Mouse (Mus musculus): ENCODE measurements around the gene Ndufa1. TPM values are rescaled to one million over a fixed set of nuclear protein-coding genes. Genes with fewer than 3 reads are reported as not detected.
"Not testable (repeated sequence)": the region's sequence is repeated elsewhere in the genome, so short reads cannot be mapped to it uniquely, and the experiment has no call there.

Gene Ndufa1
- polyA plus RNA-seq, 1 experiment from 2014 or later = 213 TPM

DNA sequence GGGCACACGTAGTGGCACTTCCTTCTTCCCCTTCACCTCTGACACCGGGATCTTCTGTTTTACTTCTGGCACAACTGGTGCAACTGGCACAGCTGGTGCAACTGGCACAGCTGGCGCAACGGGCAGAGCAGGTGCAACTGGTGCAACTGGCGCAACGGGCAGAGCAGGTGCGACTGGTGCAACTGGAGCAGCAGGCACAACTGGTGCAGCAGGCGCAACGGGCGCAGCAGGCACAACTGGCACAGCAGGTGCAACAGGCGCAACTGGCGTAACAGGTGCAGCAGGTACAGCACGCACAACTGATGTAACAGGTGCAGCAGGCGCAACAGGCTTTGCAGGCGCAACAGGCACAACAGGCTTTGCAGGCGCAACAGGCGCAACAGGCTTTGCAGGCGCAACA, 27.8 kb downstream of the Ndufa1 start:
- H3K4me2 ChIP-seq (ENCODE audit: low read depth, low read length) = no peak overlapping the region
- ATAC-seq (ENCODE audit: low read depth) = no peak
- H3K4me3 ChIP-seq (ENCODE audit: low read depth, low read length) = no peak overlapping the region
- no peak overlapping the region for H3K9ac ChIP-seq (ENCODE audit: low read depth, low read length)
- no peaks in the 10 kb centered on the region for H3K4me1 ChIP-seq (ENCODE audit: control insufficient read depth, low read depth, low read length)
- H3K36me3 ChIP-seq (ENCODE audit: control insufficient read depth, insufficient read depth) = no peaks in the 10 kb centered on the region
- H3K27me3 ChIP-seq (ENCODE audit: control insufficient read depth, insufficient read depth, low read depth, low read length) = no peaks in the 10 kb centered on the region
- 78% methylated on average over 18 of the region's 18 CpGs for WGBS (ENCODE audit: insufficient replicate concordance)
- H3K9me3 ChIP-seq (replicated peaks; ENCODE audit: control insufficient read depth, low read length) = no peaks in the 10 kb centered on the region
- no peak overlapping the region for H3K27ac ChIP-seq (ENCODE audit: low read length)

DNA sequence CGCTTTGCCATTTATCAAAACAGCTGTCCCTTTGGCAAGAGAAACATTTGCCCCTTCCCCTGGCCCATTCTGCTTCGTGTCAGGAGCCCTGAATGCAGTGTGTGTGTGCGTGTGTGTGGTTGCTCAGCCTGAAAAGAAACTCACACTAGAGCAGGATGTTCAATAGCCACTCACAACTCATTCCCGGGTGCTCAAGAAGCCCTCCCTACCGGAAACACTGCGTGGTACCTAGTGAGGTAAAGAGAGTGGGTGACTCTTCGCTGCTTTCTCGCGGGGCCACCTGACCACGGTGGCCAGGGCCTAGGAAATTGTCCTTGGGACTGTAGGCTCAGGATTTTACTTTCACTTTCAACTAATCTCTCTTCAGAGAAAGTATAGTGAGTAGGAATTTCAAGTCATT, 29.8 kb downstream of the Ndufa1 start:
- WGBS (ENCODE audit: insufficient replicate concordance) = 58% methylated on average over 10 of the region's 10 CpGs

DNA sequence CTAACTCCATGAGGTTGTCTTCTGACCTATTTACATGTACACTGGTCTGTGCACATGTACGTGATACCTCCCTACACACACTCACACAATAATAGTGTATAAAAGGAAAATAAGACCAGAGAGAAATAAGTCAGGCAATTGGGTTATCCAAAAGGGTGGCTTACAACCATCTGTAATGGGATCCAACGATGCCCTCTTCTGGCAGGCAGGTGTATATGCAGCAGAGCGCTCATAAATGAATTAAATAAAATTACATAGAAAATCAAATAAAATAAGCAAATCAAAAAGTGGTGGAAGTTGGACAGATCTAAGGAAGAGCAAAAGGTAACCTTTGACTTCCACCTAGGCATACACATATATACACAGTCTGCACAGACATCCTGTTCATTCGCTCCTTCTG, 33.1 kb downstream of the Ndufa1 start:
- H3K4me2 ChIP-seq (ENCODE audit: low read depth, low read length) = no peak overlapping the region
- H3K36me3 ChIP-seq (ENCODE audit: control insufficient read depth, insufficient read depth) = no peaks in the 10 kb centered on the region; the same call in 1 of the 2 replicates
- no peak for ATAC-seq (ENCODE audit: low read depth)
- no peaks in the 10 kb centered on the region for H3K27me3 ChIP-seq (ENCODE audit: control insufficient read depth, insufficient read depth, low read depth, low read length)
- H3K4me3 ChIP-seq (ENCODE audit: low read depth, low read length) = no peak overlapping the region
- H3K9me3 ChIP-seq (replicated peaks; ENCODE audit: control insufficient read depth, low read length) = no peaks in the 10 kb centered on the region
- H3K27ac ChIP-seq (ENCODE audit: low read length) = no peak overlapping the region
- H3K9ac ChIP-seq (ENCODE audit: low read depth, low read length) = no peak overlapping the region
- H3K4me1 ChIP-seq (ENCODE audit: control insufficient read depth, low read depth, low read length) = no peaks in the 10 kb centered on the region
- 52% methylated on average over 4 of the region's 4 CpGs for WGBS (ENCODE audit: insufficient replicate concordance)

More for the DNA sequence above, 29.8 kb downstream of the Ndufa1 start:
- Histone ChIP-seq H3K4me2 (ENCODE audit: low read depth, low read length) (peak overlapping the region; percentile 17; the same call in 1 of the 2 replicates), H3K9me3 (replicated peaks; ENCODE audit: control insufficient read depth, low read length) (no peaks in the 10 kb centered on the region), H3K27ac (ENCODE audit: low read length) (no peak overlapping the region), H3K36me3 (ENCODE audit: control insufficient read depth, insufficient read depth) (no peaks in the 10 kb centered on the region), H3K27me3 (ENCODE audit: control insufficient read depth, insufficient read depth, low read depth, low read length) (no peaks in the 10 kb centered on the region), H3K4me1 (ENCODE audit: control insufficient read depth, low read depth, low read length) (no peaks in the 10 kb centered on the region), H3K4me3 (ENCODE audit: low read depth, low read length) (no peak overlapping the region), H3K9ac (ENCODE audit: low read depth, low read length) (no peak overlapping the region)
- ATAC-seq (ENCODE audit: low read depth) = no peak

DNA sequence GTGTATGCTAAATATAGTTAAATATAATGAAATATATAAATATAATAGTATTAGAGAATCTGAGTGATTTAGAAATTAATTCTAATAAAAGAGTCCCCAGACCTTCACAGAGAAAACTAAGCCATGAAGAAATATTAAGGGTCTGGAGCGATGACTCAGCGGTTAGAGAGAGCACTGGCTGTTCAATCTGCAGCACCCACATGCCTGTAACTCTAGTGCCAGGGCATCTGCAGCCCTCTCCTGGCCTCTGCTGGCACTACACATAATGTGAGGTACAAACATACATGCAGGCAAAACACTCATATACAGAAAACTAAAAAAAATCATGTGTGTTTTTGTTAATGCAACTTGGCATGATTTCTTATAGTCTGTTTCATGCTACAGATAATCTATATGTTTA, 46.0 kb downstream of the Ndufa1 start:
- Histone ChIP-seq H3K9me3 (replicated peaks; ENCODE audit: control insufficient read depth, low read length) (no peaks in the 10 kb centered on the region), H3K4me1 (ENCODE audit: control insufficient read depth, low read depth, low read length) (no peaks in the 10 kb centered on the region), H3K4me3 (ENCODE audit: low read depth, low read length) (no peak overlapping the region), H3K9ac (ENCODE audit: low read depth, low read length) (no peak overlapping the region), H3K36me3 (ENCODE audit: control insufficient read depth, insufficient read depth) (peaks cover 3% of the 10 kb centered on the region), H3K27ac (ENCODE audit: low read length) (no peak overlapping the region), H3K27me3 (ENCODE audit: control insufficient read depth, insufficient read depth, low read depth, low read length) (no peaks in the 10 kb centered on the region), H3K4me2 (ENCODE audit: low read depth, low read length) (no peak overlapping the region)
- ATAC-seq (ENCODE audit: low read depth) = no peak
- WGBS (ENCODE audit: insufficient replicate concordance) = 86% methylated on average over 2 of the region's 2 CpGs

DNA sequence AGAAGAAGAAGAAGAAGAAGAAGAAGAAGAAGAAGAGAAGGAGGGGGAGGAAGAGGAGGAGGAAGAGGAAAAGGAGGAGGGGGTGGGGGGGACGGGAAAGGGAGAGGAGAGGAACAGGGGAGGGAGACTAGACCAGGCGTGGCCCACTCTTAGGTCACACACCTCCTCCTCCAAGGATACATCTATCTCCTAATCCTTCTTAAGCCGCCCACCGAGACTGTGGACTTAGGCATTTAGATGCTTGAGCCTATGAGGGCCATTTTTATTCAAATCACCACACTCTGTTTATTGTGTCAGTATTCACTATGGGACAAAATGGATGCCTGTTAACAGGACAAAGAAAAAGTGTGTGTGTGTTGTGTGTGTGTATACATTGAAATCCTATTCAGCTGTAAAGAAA, 46.5 kb downstream of the Ndufa1 start:
- H3K4me3 ChIP-seq (ENCODE audit: low read depth, low read length); H3K9ac ChIP-seq (ENCODE audit: low read depth, low read length); H3K9me3 ChIP-seq (replicated peaks; ENCODE audit: control insufficient read depth, low read length); H3K4me2 ChIP-seq (ENCODE audit: low read depth, low read length); H3K27me3 ChIP-seq (ENCODE audit: control insufficient read depth, insufficient read depth, low read depth, low read length); H3K36me3 ChIP-seq (ENCODE audit: control insufficient read depth, insufficient read depth); H3K27ac ChIP-seq (ENCODE audit: low read length); ATAC-seq (ENCODE audit: low read depth); H3K4me1 ChIP-seq (ENCODE audit: control insufficient read depth, low read depth, low read length): not testable (repeated sequence)
- WGBS (ENCODE audit: insufficient replicate concordance) = no CpG with 5 or more reads among the region's 4 CpGs

DNA sequence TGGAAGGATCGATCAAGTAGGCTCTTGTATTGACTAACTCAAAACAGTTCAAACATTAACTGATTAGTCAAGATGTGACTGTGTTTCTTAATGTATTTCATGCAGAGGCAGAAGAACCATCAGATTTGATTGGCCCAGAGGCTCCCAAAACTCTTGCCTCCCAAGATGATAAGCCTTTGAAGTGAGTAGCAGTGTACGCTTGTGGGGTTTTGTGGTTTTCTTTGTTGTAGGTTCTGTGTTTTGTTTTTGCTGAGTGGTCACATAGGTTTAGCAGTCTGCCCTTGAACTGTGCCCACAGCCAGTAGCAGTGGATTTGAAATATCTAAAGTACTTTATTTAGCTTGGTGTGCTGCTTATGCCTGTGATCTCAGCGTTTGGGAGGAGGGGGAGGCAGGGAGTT, 49.2 kb downstream of the Ndufa1 start:
- Histone ChIP-seq H3K4me3 (ENCODE audit: low read depth, low read length) (no peak overlapping the region), H3K27me3 (ENCODE audit: control insufficient read depth, insufficient read depth, low read depth, low read length) (no peaks in the 10 kb centered on the region), H3K27ac (ENCODE audit: low read length) (no peak overlapping the region), H3K9me3 (replicated peaks; ENCODE audit: control insufficient read depth, low read length) (no peaks in the 10 kb centered on the region), H3K4me2 (ENCODE audit: low read depth, low read length) (no peak overlapping the region), H3K36me3 (ENCODE audit: control insufficient read depth, insufficient read depth) (peaks cover 3% of the 10 kb centered on the region; the same call in 1 of the 2 replicates), H3K4me1 (ENCODE audit: control insufficient read depth, low read depth, low read length) (no peaks in the 10 kb centered on the region), H3K9ac (ENCODE audit: low read depth, low read length) (no peak overlapping the region)
- WGBS (ENCODE audit: insufficient replicate concordance) = 74% methylated on average over 3 of the region's 3 CpGs
- ATAC-seq (ENCODE audit: low read depth) = no peak

Other genes with a start within 250 kb of the Ndufa1 start
- 4.0 and 4.3 TPM in 2 replicates for gene Sept6, start 199.4 kb downstream of the Ndufa1 start, polyA plus RNA-seq (2015; fragmentation: Nextera tagmentation; extraction: Ambion mirVana)
- not detected in 2 replicates for gene Sowahd, start 142.3 kb downstream of the Ndufa1 start, polyA plus RNA-seq (2015; fragmentation: Nextera tagmentation; extraction: Ambion mirVana)
- 281 and 327 TPM in 2 replicates for gene Rpl39, start 105.8 kb downstream of the Ndufa1 start, polyA plus RNA-seq (2015; fragmentation: Nextera tagmentation; extraction: Ambion mirVana)
- gene Upf3b, start 80.8 kb downstream of the Ndufa1 start, polyA plus RNA-seq (2015; fragmentation: Nextera tagmentation; extraction: Ambion mirVana) = 8.9 and 9.7 TPM in 2 replicates
- 5.1 and 5.4 TPM in 2 replicates for gene Nkap, start 64.4 kb downstream of the Ndufa1 start, polyA plus RNA-seq (2015; fragmentation: Nextera tagmentation; extraction: Ambion mirVana)
- gene Akap14, start 22.3 kb downstream of the Ndufa1 start, polyA plus RNA-seq (2015; fragmentation: Nextera tagmentation; extraction: Ambion mirVana) = 0.05 TPM in 1 of 2 replicates, not detected in the other
- 2.2 and 2.4 TPM in 2 replicates for gene Rnf113a1, start 82 bp upstream of the Ndufa1 start, polyA plus RNA-seq (2015; fragmentation: Nextera tagmentation; extraction: Ambion mirVana)
- not detected in 2 replicates for gene Gm9, start 19.9 kb upstream of the Ndufa1 start, polyA plus RNA-seq (2015; fragmentation: Nextera tagmentation; extraction: Ambion mirVana)
- not detected in 2 replicates for gene Rhox1, start 31.1 kb upstream of the Ndufa1 start, polyA plus RNA-seq (2015; fragmentation: Nextera tagmentation; extraction: Ambion mirVana)
- gene Rhox2a, start 53.8 kb upstream of the Ndufa1 start, polyA plus RNA-seq (2015; fragmentation: Nextera tagmentation; extraction: Ambion mirVana) = not detected in 2 replicates
- gene Rhox3a, start 58.8 kb upstream of the Ndufa1 start, polyA plus RNA-seq (2015; fragmentation: Nextera tagmentation; extraction: Ambion mirVana) = not detected in 2 replicates
- gene Rhox4a, start 74.2 kb upstream of the Ndufa1 start, polyA plus RNA-seq (2015; fragmentation: Nextera tagmentation; extraction: Ambion mirVana) = not detected in 2 replicates
- not detected in 2 replicates for gene Rhox3a2, start 188.9 kb upstream of the Ndufa1 start, polyA plus RNA-seq (2015; fragmentation: Nextera tagmentation; extraction: Ambion mirVana)
- gene Rhox4a2, start 199.7 kb upstream of the Ndufa1 start, polyA plus RNA-seq (2015; fragmentation: Nextera tagmentation; extraction: Ambion mirVana) = not detected in 2 replicates
- not detected in 2 replicates for gene Rhox2b, start 220.9 kb upstream of the Ndufa1 start, polyA plus RNA-seq (2015; fragmentation: Nextera tagmentation; extraction: Ambion mirVana)
- not detected in 2 replicates for gene Rhox4b, start 241.3 kb upstream of the Ndufa1 start, polyA plus RNA-seq (2015; fragmentation: Nextera tagmentation; extraction: Ambion mirVana)